Mouse (Mus musculus): ENCODE data around the gene Pcnx. TPM values are rescaled to one million over a fixed set of nuclear protein-coding genes. Genes with fewer than 3 reads are reported as not detected.

Pcnx gene
- total RNA-seq, 1 experiment, result 24.9 TPM

DNA sequence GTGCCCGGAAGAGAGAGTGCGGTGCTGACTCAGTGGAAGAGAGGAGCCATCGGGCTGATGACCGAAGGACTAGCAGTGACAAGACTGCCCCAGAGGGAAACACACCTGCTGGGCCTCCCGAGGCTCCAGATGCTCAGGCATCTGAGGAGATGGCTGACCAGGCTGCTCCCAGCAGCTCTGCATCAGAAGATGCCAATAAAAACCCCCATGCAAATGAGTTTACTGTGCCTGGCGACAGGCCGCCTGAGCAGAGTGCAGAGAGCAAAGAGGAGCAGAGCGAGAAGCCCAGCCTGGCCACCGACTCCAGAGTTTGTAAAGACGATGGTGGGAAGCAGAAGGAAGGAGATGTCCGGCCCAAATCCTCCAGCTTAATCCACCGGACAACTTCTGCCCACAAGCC is 58.5 kb downstream of the Pcnx start:
- peaks cover 5% of the 10 kb centered on the region; the same call in 1 of the 2 replicates for H3K36me3 ChIP-seq (ENCODE audit: control insufficient read depth, insufficient read depth, low read length, poor library complexity, severe bottlenecking)
- TF ChIP-seq MAFK (IDR thresholded peaks at IDR 0.05; ENCODE audit: insufficient read depth, low read depth, low read length) (no peak), CHD2 (IDR thresholded peaks at IDR 0.05; ENCODE audit: low read depth, low read length) (no peak), ZNF384 (IDR thresholded peaks at IDR 0.05; ENCODE audit: low read depth, low read length) (no peak), ZC3H11A (IDR thresholded peaks at IDR 0.05; ENCODE audit: borderline replicate concordance, low read depth, low read length) (no peak), HCFC1 (IDR thresholded peaks at IDR 0.05; ENCODE audit: borderline replicate concordance, insufficient read depth, low read length) (no peak)
- H3K9ac ChIP-seq (ENCODE audit: insufficient read depth, low read depth, low read length, poor library complexity, severe bottlenecking), result peak overlapping the region; percentile 21; the same call in 1 of the 2 replicates
- H3K4me3 ChIP-seq (ENCODE audit: insufficient read depth in 1 of 2, low read depth in 1 of 2, low read length in 2 of 2, poor library complexity in 1 of 2, severe bottlenecking in 1 of 2), result no peak overlapping the region; a peak in 1 of 4 replicates
- no peak overlapping the region for H3K27ac ChIP-seq (ENCODE audit: insufficient read depth, low read depth, low read length, poor library complexity, severe bottlenecking)
- DNase-seq (ENCODE audit: low read depth, low spot score), result no peak
- H3K9me3 ChIP-seq (ENCODE audit: control insufficient read depth, insufficient read depth, low read depth, low read length), result no peaks in the 10 kb centered on the region
- H3K4me1 ChIP-seq (ENCODE audit: control insufficient read depth in 2 of 2, insufficient read depth in 2 of 2, low read length in 2 of 2, poor library complexity in 1 of 2), result no peaks in the 10 kb centered on the region; a peak in 1 of 4 replicates
- in situ Hi-C loops (cut with MboI; ENCODE audit: low sequenced_read_pairs in 2 of 2, unreplicated experiment in 2 of 2), result loop anchor here (10.0 kb wide), 1 partner anchor 124 kb away; no protein-coding TSS in a partner anchor

DNA sequence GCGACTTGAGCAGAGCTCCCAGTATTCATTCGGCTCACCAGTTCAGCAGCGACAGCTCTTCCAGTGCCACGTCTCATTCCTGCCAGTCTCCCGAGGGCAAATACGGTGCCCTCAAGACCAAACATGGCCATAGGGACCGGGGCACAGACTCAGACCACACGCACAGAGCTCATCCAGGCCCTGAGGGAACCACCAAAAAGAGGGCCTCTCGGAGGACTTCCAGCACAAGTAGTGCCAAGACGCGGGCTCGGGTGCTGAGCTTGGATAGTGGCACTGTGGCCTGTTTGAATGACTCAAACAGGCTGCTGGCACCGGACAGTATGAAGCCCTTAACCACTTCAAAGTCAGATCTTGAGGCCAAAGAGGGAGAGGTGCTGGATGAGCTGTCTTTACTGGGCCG is 59.1 kb downstream of the Pcnx start:
- H3K4me3 ChIP-seq (ENCODE audit: insufficient read depth in 1 of 2, low read depth in 1 of 2, low read length in 2 of 2, poor library complexity in 1 of 2, severe bottlenecking in 1 of 2), result no peak overlapping the region
- H3K36me3 ChIP-seq (ENCODE audit: control insufficient read depth, insufficient read depth, low read length, poor library complexity, severe bottlenecking), result peaks cover 5% of the 10 kb centered on the region; the same call in 1 of the 2 replicates
- no peak for DNase-seq (ENCODE audit: low read depth, low spot score)
- H3K9me3 ChIP-seq (ENCODE audit: control insufficient read depth, insufficient read depth, low read depth, low read length), result no peaks in the 10 kb centered on the region
- TF ChIP-seq MAFK (IDR thresholded peaks at IDR 0.05; ENCODE audit: insufficient read depth, low read depth, low read length) (no peak), ZNF384 (IDR thresholded peaks at IDR 0.05; ENCODE audit: low read depth, low read length) (no peak), HCFC1 (IDR thresholded peaks at IDR 0.05; ENCODE audit: borderline replicate concordance, insufficient read depth, low read length) (no peak), ZC3H11A (IDR thresholded peaks at IDR 0.05; ENCODE audit: borderline replicate concordance, low read depth, low read length) (no peak), CHD2 (IDR thresholded peaks at IDR 0.05; ENCODE audit: low read depth, low read length) (no peak)
- H3K27ac ChIP-seq (ENCODE audit: insufficient read depth, low read depth, low read length, poor library complexity, severe bottlenecking), result no peak overlapping the region
- H3K4me1 ChIP-seq (ENCODE audit: control insufficient read depth in 2 of 2, insufficient read depth in 2 of 2, low read length in 2 of 2, poor library complexity in 1 of 2), result no peaks in the 10 kb centered on the region; a peak in 1 of 4 replicates
- in situ Hi-C loops (cut with MboI; ENCODE audit: low sequenced_read_pairs in 2 of 2, unreplicated experiment in 2 of 2), result loop anchor here (10.0 kb wide), 1 partner anchor 124 kb away; no protein-coding TSS in a partner anchor
- no peak overlapping the region for H3K9ac ChIP-seq (ENCODE audit: insufficient read depth, low read depth, low read length, poor library complexity, severe bottlenecking)

DNA sequence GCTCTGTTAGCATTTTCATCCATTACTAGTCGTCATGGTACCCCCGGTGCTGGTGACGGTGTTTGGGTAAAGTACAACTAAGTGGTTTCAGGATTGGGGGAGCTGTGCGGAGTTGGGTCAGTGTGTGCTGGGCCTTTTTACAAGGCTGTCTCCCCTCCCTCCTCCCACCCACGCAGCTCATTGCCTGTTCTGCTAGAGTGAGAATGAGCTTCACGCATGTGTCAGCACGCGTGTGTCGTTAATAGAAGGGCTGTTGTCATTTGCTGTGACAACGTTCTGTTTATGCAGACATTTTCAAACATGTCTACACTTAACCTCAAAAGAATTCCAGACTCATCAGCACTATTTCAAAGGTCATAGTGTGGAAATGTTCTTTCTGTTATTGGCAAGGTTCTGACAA is 60.2 kb downstream of the Pcnx start:
- TF ChIP-seq CHD2 (IDR thresholded peaks at IDR 0.05; ENCODE audit: low read depth, low read length) (no peak), ZC3H11A (IDR thresholded peaks at IDR 0.05; ENCODE audit: borderline replicate concordance, low read depth, low read length) (no peak), ZNF384 (IDR thresholded peaks at IDR 0.05; ENCODE audit: low read depth, low read length) (no peak), MAFK (IDR thresholded peaks at IDR 0.05; ENCODE audit: insufficient read depth, low read depth, low read length) (no peak), HCFC1 (IDR thresholded peaks at IDR 0.05; ENCODE audit: borderline replicate concordance, insufficient read depth, low read length) (no peak)
- H3K27ac ChIP-seq (ENCODE audit: insufficient read depth, low read depth, low read length, poor library complexity, severe bottlenecking), result no peak overlapping the region
- H3K4me1 ChIP-seq (ENCODE audit: control insufficient read depth in 2 of 2, insufficient read depth in 2 of 2, low read length in 2 of 2, poor library complexity in 1 of 2), result no peaks in the 10 kb centered on the region; a peak in 1 of 4 replicates
- H3K9ac ChIP-seq (ENCODE audit: insufficient read depth, low read depth, low read length, poor library complexity, severe bottlenecking), result no peak overlapping the region
- no peak for DNase-seq (ENCODE audit: low read depth, low spot score)
- H3K36me3 ChIP-seq (ENCODE audit: control insufficient read depth, insufficient read depth, low read length, poor library complexity, severe bottlenecking), result peaks cover 3% of the 10 kb centered on the region; the same call in 1 of the 2 replicates
- no peak overlapping the region for H3K4me3 ChIP-seq (ENCODE audit: insufficient read depth in 1 of 2, low read depth in 1 of 2, low read length in 2 of 2, poor library complexity in 1 of 2, severe bottlenecking in 1 of 2)
- in situ Hi-C loops (cut with MboI; ENCODE audit: low sequenced_read_pairs in 2 of 2, unreplicated experiment in 2 of 2), result no loop called here
- H3K9me3 ChIP-seq (ENCODE audit: control insufficient read depth, insufficient read depth, low read depth, low read length), result no peaks in the 10 kb centered on the region

DNA sequence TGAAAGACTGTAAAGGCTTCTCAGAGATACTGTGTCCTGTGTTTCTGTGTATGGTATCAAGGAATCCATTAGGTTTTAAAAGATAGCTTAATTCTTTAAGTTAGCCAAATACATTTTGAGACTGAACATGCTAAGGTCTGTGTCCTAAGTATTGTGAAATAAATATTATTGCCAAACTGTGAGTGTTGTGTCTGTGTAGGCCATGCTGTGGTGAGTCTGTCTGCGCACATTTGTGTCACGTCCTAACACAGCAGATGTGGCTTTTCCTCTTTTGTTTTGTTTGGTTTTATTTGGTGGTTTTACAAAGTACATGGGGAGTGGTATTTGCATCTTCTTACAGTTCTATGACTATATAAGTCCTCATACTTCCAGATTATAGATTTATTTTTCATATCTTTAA is 60.8 kb downstream of the Pcnx start:
- Histone ChIP-seq H3K27ac (ENCODE audit: insufficient read depth, low read depth, low read length, poor library complexity, severe bottlenecking) (no peak overlapping the region), H3K9ac (ENCODE audit: insufficient read depth, low read depth, low read length, poor library complexity, severe bottlenecking) (no peak overlapping the region), H3K36me3 (ENCODE audit: control insufficient read depth, insufficient read depth, low read length, poor library complexity, severe bottlenecking) (peaks cover 3% of the 10 kb centered on the region; the same call in 1 of the 2 replicates), H3K9me3 (ENCODE audit: control insufficient read depth, insufficient read depth, low read depth, low read length) (no peaks in the 10 kb centered on the region), H3K4me3 (ENCODE audit: insufficient read depth in 1 of 2, low read depth in 1 of 2, low read length in 2 of 2, poor library complexity in 1 of 2, severe bottlenecking in 1 of 2) (no peak overlapping the region), H3K4me1 (ENCODE audit: control insufficient read depth in 2 of 2, insufficient read depth in 2 of 2, low read length in 2 of 2, poor library complexity in 1 of 2) (no peaks in the 10 kb centered on the region; a peak in 1 of 4 replicates)
- no peak for DNase-seq (ENCODE audit: low read depth, low spot score)
- in situ Hi-C loops (cut with MboI; ENCODE audit: low sequenced_read_pairs in 2 of 2, unreplicated experiment in 2 of 2), result no loop called here
- TF ChIP-seq CHD2 (IDR thresholded peaks at IDR 0.05; ENCODE audit: low read depth, low read length), result no peak
- TF ChIP-seq HCFC1 (IDR thresholded peaks at IDR 0.05; ENCODE audit: borderline replicate concordance, insufficient read depth, low read length), result no peak
- TF ChIP-seq MAFK (IDR thresholded peaks at IDR 0.05; ENCODE audit: insufficient read depth, low read depth, low read length), result no peak
- TF ChIP-seq ZC3H11A (IDR thresholded peaks at IDR 0.05; ENCODE audit: borderline replicate concordance, low read depth, low read length), result no peak
